Mouse (Mus musculus): Measurements from ENCODE around the gene Kif3b.
"Not testable (repeated sequence)": the region's sequence is repeated elsewhere in the genome, so short reads cannot be mapped to it uniquely, and the experiment has no call there.

Gene Kif3b

GRCm38 (mm10) chr2:153290938-153291928, at the start of gene Kif3b:
Gene Kif3b (plus strand): TSS chr2:153291413.
- DNase-seq, result peak; percentile 86

DNA sequence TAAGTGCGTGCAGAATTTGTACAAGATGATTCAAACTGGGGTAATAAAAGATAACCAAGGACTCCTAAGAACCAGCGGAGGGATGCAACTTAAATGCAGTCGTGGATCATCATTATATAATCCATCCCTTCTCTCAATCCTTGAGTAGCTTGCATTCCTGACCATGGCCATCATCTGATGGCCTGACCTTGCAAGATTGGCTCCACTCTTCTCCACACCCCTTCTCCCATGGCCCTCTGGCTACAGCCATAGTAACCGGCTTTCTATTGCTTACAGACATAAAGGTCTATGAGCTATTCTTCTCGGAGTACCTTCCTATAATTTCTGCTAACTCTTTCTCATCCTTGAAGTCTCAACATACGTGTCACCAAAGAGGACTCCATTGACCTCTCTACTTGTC, 49.1 kb upstream of the Kif3b start:
- no peak for DNase-seq

- DNase-seq, result no peak
Observed at GRCm38 (mm10) chr2:153249751-153250150, 41.5 kb upstream of the Kif3b start.

DNA sequence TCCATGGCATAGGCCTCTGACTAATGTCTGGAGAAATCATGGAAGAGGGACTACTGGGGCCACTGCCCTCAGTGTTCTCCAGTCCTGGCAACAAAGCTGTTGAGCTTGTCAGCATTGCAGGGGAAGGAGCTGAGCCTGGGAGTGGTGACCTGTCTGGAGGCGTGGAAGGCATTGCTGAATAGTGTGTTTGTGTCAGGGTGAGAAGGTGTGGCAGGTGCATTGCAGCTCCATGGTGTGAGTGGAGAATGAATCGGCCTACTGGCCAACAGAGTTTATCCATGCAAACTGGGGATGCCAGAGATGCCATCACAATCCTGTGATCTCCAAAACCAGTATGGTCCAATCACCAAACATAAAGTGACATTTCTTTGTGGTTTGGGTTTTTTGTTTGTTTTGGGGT, 34.6 kb upstream of the Kif3b start:
- DNase-seq, result no peak

- DNase-seq, result no peak
Observed at GRCm38 (mm10) chr2:153259030-153259863, 32.0 kb upstream of the Kif3b start.

GRCm38 (mm10) chr2:153259864-153260674, 31.1 kb upstream of the Kif3b start:
- DNase-seq, result no peak

GRCm38 (mm10) chr2:153263053-153263452, 28.2 kb upstream of the Kif3b start:
- DNase-seq, result no peak

- DNase-seq, result no peak
Observed at GRCm38 (mm10) chr2:153267331-153267730, 23.9 kb upstream of the Kif3b start.

GRCm38 (mm10) chr2:153270231-153270915, 20.8 kb upstream of the Kif3b start:
- not testable (repeated sequence) for DNase-seq

DNA sequence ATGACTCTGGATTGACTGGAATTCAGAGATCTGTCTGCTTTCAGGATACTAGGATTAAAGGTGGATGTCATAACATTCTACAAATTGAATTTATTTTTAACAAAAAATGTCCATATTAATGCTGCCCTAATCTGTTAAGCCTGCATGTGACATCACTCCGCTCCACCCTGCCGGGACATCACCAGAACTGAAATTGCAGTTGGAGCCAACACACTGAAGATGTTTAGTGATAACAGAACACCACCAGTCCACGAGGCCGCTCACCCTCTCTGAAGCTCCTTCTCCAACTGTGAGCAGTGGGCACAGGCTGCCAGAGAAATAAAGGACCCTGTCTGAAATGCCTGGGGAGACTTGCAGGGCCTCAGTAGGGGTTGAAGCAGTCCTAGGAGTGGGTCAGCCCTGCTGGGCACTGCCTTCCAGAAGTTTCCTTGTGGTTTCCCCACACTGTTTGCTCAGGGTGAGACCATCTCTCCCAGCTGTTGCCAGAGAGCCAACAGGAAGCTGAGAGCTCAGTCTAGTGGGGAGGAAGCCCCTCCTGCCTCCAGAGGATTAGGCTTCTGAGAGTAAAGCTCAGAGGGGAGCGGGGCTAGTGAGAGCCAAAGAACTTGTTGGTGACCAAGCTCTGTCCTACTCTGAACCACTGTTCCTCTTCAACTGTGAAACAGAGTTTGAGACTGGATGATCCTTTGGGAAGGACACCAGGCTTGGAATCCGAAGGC, 16.9 kb upstream of the Kif3b start:
- DNase-seq, result not testable (repeated sequence)

DNA sequence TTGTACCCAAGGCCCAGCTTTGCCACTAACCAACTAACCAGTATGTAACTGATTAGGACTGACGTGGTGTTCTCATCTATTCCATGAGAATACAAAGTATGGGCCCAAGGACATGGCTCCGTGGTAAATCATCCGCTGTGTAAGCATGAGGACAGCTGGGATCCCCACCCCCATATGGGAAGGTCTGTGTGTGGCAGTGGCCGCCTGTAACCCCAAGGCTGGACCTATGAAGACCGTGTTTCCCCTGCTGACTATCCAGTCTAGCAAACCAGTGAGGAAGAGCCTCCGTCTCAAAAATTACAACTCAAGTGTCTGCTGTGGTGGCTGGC, 16.3 kb upstream of the Kif3b start:
- DNase-seq, result no peak

DNA sequence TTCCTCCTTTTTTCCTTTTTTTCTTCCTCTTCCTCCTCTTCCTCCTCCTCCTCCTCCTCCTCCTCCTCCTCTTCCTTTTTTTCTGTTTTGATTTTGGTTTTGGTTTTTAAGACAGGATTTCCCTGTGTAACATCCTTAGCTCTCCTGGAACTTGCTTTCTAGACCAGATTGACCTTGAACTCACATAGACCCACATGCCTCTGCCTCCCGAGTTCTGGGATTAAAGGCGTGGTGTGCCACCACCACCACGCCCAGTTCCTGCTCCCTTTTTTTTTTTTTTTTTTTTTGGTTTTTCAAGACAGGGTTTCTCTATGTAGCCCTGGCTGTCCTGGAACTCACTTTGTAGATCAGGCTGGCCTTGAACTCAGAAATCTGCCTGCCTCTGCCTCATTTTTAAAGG, 15.6 kb upstream of the Kif3b start:
- not testable (repeated sequence) for DNase-seq

DNA sequence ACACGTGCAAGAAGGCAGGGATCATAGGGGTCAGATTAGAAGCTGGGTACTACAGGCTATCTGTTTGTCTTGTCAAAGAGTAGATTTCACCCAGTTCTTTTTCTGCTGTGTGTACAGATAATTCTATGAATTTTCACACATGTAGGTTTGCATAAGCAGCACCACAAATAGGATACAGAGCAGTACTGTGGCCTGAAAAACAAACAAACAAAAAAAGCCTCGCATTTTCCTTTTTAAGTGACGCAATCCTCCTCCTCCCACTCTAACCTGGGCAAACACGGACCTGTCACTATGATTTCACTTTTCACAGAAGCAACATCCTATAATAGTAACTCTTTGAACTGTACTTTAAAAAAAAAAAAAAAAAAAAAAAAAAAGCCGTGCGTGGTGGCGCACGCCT, 14.8 kb upstream of the Kif3b start:
- no peak for DNase-seq

GRCm38 (mm10) chr2:153276846-153277245, 14.4 kb upstream of the Kif3b start:
- DNase-seq, result not testable (repeated sequence)

DNA sequence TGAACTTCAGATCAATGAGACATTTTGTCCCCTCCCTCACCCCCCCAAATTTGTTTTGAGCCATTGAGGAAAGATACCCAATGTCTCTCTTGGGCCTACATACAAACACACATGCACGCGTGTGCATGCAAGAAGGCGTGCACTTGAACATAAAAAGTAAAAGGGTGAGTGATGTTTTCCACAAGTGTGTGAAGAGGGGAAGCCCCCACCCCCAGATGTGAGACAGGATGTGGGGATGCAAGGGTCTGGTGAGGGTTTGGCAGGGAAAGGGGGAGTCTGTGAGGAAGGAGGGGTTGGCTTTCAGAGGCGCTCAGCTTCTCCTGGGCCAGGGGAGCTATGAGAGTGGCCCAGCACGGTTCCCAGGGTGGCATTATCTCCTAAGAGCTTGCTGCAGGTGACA, 12.9 kb upstream of the Kif3b start:
- DNase-seq, result no peak

GRCm38 (mm10) chr2:153283919-153284318, 7.3 kb upstream of the Kif3b start:
- no peak for DNase-seq

GRCm38 (mm10) chr2:153286524-153286923, 4.7 kb upstream of the Kif3b start:
- DNase-seq, result no peak

DNA sequence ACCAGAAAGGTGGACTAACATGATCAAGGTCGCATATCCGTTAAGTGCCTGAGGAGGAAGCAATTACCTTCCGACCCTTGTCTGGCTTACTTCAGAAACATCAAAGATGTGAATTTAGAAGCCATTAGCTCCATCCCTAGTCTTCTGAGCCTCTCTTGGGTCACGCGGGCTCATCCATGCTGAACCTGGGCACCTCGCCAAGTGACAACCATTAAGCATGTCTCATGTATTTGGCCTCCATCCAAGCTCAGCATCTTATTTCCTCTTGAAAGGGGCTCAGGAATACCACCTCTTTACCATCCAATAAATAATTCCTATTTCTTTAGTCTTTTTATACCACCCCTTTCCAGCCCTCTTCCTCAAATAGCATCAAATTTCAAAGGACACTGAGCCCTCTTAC, 3.4 kb upstream of the Kif3b start:
- no peak for DNase-seq

GRCm38 (mm10) chr2:153292305-153292861, 1.2 kb downstream of the Kif3b start:
- DNase-seq, result peak; percentile 52

- no peak for DNase-seq
Observed at GRCm38 (mm10) chr2:153295196-153295595, 4.0 kb downstream of the Kif3b start.

DNA sequence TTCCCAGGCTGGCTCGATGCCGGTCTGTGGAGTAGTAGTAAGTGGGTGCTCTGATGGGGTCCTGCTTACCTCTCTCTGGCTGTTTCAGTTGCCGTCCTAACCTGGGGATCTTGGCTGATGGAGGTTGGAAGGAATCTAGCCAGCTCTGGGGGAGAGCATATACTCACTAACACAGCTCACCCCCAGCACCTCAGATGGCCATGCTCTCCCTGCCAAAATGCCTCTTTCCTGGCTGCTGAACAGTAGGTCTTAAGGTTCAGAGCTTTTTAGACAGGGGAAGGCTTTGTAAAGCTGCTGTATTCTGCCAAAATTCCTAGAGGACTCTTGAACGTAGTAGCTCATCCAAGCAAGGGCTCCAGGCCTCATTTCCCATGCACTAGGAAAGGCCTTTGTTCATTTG, 6.6 kb downstream of the Kif3b start:
- peak; percentile 66 for DNase-seq
